Mouse (Mus musculus): ENCODE results near the gene Shcbp1. TPM values are rescaled to one million over a fixed set of nuclear protein-coding genes. Genes with fewer than 3 reads are reported as not detected.

Gene Shcbp1
- polyA plus RNA-seq (2012; rRNA removed) = 0.43 and 0.55 TPM in 2 replicates

DNA sequence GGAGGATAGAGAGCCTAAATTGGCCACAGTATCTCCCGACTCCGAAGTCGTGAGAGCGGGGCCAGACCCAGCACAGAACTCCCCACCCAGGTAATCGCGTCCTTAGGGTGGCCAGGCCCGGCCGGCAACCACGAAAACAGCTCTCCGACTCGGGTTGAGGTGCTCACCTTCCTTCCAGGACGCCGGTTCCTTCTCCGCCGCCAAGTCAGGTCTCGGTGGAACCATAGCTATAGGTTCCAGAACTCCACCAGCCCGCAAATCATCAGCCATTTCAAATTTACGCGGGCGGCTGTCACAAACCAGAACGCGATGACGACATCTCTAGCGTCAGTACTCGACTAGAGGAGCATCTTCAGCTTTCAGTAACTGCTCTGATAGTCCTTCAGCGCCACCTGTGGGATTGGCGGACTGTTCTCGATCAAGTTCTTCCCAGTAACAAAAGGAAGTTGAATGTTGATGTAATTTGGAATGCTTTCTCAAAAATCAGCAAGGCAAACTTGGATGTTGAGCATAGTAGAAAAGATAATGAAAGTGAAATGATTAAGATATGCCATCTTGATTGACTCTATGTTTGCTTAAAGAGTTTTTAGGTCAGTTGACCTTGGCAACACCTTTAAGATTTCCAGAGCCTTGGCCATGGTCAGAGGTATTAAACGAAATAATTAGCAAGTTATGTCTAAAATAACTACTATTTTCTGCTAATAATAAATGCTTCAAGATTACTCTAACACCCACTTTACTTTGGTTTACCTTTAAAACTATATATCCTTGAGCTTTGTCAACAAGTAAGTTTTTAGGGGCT lies at the start of gene Shcbp1:
Shcbp1 (minus strand) TSS at position 314 of the 802 bp plus-strand sequence.

Other genes with a start within 250 kb of the Shcbp1 start
- 0.41 and 0.67 TPM in 2 replicates for gene Zfp958, start 166.4 kb downstream of the Shcbp1 start, polyA plus RNA-seq (2012; rRNA removed)

Measured in colon, adult 2 months (tissue).